ENCODE assay signal across 25 mouse cellular contexts in genomic region chr2:117097305-117097704, GRCm38 (mm10). TPM values are rescaled to one million over a fixed set of nuclear protein-coding genes. Genes with fewer than 3 reads are reported as not detected.
DNase-seq lines count a peak whose midpoint lies in the region; ATAC-seq and TF ChIP-seq lines count a peak whose summit lies in the region.
"Had no signal": no experiment of that assay in that cellular context is flagged by ENCODE, and none has a peak within 500 bp of the region (broad histone marks: within the 10 kb centered on the region; RNA-seq: fewer than 3 reads in every experiment).

No protein-coding gene starts in this region.

- intact Hi-C loops in heart, postnatal 14 days (cut with DNase I), result no loop called here

- no peak overlapping the region for H3K4me3 ChIP-seq in liver, embryonic 12.5 days
- H3K4me3 ChIP-seq in liver, postnatal 0 days (ENCODE audit: low read depth, low read length), result no peak overlapping the region
- H3K4me3 ChIP-seq in liver, embryonic 13.5 days (replicated peaks), result no peak overlapping the region
- no peak overlapping the region for H3K4me3 ChIP-seq in kidney, embryonic 16.5 days (ENCODE audit: low read length)
- H3K4me3 ChIP-seq: embryonic facial prominence, embryonic 15.5 days; forebrain, embryonic 10.5 days; hindbrain, embryonic 12.5 days; left cerebral cortex, adult 2 months; limb, embryonic 15.5 days; neural tube, embryonic 12.5 days had no signal

- H3K36me3 ChIP-seq in liver, embryonic 12.5 days, result no peaks in the 10 kb centered on the region
- no peaks in the 10 kb centered on the region for H3K36me3 ChIP-seq in liver, postnatal 0 days (replicated peaks; ENCODE audit: insufficient read depth, low read length)
- no peaks in the 10 kb centered on the region for H3K36me3 ChIP-seq in liver, embryonic 13.5 days
- H3K36me3 ChIP-seq in kidney, embryonic 16.5 days (ENCODE audit: insufficient read depth, low read length), result no peaks in the 10 kb centered on the region
- H3K36me3 ChIP-seq: embryonic facial prominence, embryonic 15.5 days; forebrain, embryonic 10.5 days; hindbrain, embryonic 12.5 days; limb, embryonic 15.5 days; neural tube, embryonic 12.5 days had no signal

- no peaks in the 10 kb centered on the region for H3K9me3 ChIP-seq in liver, embryonic 12.5 days (replicated peaks)
- H3K9me3 ChIP-seq in liver, postnatal 0 days (ENCODE audit: low read length), result no peaks in the 10 kb centered on the region
- H3K9me3 ChIP-seq in liver, embryonic 13.5 days (replicated peaks), result no peaks in the 10 kb centered on the region
- no peaks in the 10 kb centered on the region for H3K9me3 ChIP-seq in kidney, embryonic 16.5 days (ENCODE audit: low read length)
- H3K9me3 ChIP-seq: embryonic facial prominence, embryonic 15.5 days; forebrain, embryonic 10.5 days; hindbrain, embryonic 12.5 days; limb, embryonic 15.5 days; neural tube, embryonic 12.5 days had no signal

- DNase-seq in heart, adult 11 months, result peak; percentile 87
- no peak for DNase-seq in heart, postnatal 14 days
- DNase-seq in liver, postnatal 0 days, result no peak
- DNase-seq in liver, embryonic 13.5 days, result peak; percentile 9
- DNase-seq: adrenal gland, postnatal 10 days; cerebellum, adult 8-10 months; cerebellum, postnatal 36 days; gastrocnemius, postnatal 10 days; heart, postnatal 10 days; kidney, adult 2 months; kidney, postnatal 10 days; left cerebral cortex, postnatal 4 days; midbrain, embryonic 14.5 days; right cerebral cortex, postnatal 14 days had no signal

- no peak overlapping the region for H3K27ac ChIP-seq in liver, embryonic 12.5 days
- no peak overlapping the region for H3K27ac ChIP-seq in liver, postnatal 0 days (ENCODE audit: low read depth)
- no peak overlapping the region for H3K27ac ChIP-seq in liver, embryonic 13.5 days
- H3K27ac ChIP-seq in kidney, embryonic 16.5 days (ENCODE audit: low read length), result no peak overlapping the region
- H3K27ac ChIP-seq: embryonic facial prominence, embryonic 15.5 days; forebrain, embryonic 10.5 days; hindbrain, embryonic 12.5 days; left cerebral cortex, adult 2 months; limb, embryonic 15.5 days; neural tube, embryonic 12.5 days had no signal

- no peaks in the 10 kb centered on the region for H3K27me3 ChIP-seq in liver, embryonic 12.5 days (replicated peaks)
- no peaks in the 10 kb centered on the region for H3K27me3 ChIP-seq in liver, postnatal 0 days (ENCODE audit: insufficient read depth, low read length)
- no peaks in the 10 kb centered on the region; the same call in 1 of the 2 replicates for H3K27me3 ChIP-seq in liver, embryonic 13.5 days
- H3K27me3 ChIP-seq in kidney, embryonic 16.5 days (ENCODE audit: insufficient read depth, low read length), result no peaks in the 10 kb centered on the region
- H3K27me3 ChIP-seq: embryonic facial prominence, embryonic 15.5 days; hindbrain, embryonic 12.5 days; limb, embryonic 15.5 days; neural tube, embryonic 12.5 days had no signal

- H3K4me2 ChIP-seq in liver, embryonic 12.5 days, result no peak overlapping the region
- H3K4me2 ChIP-seq in liver, postnatal 0 days (ENCODE audit: low read depth, low read length), result no peak overlapping the region
- H3K4me2 ChIP-seq in liver, embryonic 13.5 days, result no peak overlapping the region
- H3K4me2 ChIP-seq in kidney, embryonic 16.5 days (replicated peaks; ENCODE audit: low read depth, low read length), result no peak overlapping the region
- H3K4me2 ChIP-seq: embryonic facial prominence, embryonic 15.5 days; hindbrain, embryonic 12.5 days; limb, embryonic 15.5 days; neural tube, embryonic 12.5 days had no signal

- ATAC-seq in liver, embryonic 12.5 days, result peak; percentile 35; the same call in 1 of the 2 replicates
- ATAC-seq in liver, postnatal 0 days, result no peak
- ATAC-seq in liver, embryonic 13.5 days (ENCODE audit: low read depth), result peak; percentile 65; the same call in 1 of the 2 replicates
- ATAC-seq in megakaryocyte progenitor cell, adult 5-6 weeks (replicated peaks; ENCODE audit: poor library complexity), result 0 out of 2 replicates have a peak, but pooled peaks have one; percentile 7
- no peak for ATAC-seq in kidney, embryonic 16.5 days (ENCODE audit: low FRiP score, low TSS enrichment)
- no peak for ATAC-seq in erythroid progenitor cell, adult 5-6 weeks (replicated peaks; ENCODE audit: low FRiP score, poor library complexity, severe bottlenecking)
- ATAC-seq: forebrain, embryonic 16.5 days had no signal

- TF ChIP-seq EP300 in liver, postnatal 0 days (IDR thresholded peaks at IDR 0.05; ENCODE audit: low read depth), result no peak

- 28% methylated on average over 5 of the region's 5 CpGs for WGBS in liver, embryonic 12.5 days (ENCODE audit: insufficient replicate concordance)
- WGBS in liver, postnatal 0 days (ENCODE audit: insufficient replicate concordance), result 34% methylated on average over 5 of the region's 5 CpGs
- 16% methylated on average over 5 of the region's 5 CpGs for WGBS in liver, embryonic 13.5 days (ENCODE audit: insufficient replicate concordance)
- WGBS in kidney, embryonic 16.5 days, result 83% methylated on average over 5 of the region's 5 CpGs

- no peak for TF ChIP-seq CTCF in liver, postnatal 0 days (IDR thresholded peaks at IDR 0.05; ENCODE audit: low read depth)

- peaks cover 17% of the 10 kb centered on the region for H3K4me1 ChIP-seq in liver, embryonic 12.5 days
- peaks cover 15% of the 10 kb centered on the region for H3K4me1 ChIP-seq in liver, postnatal 0 days (ENCODE audit: insufficient read depth)
- peaks cover 17% of the 10 kb centered on the region for H3K4me1 ChIP-seq in liver, embryonic 13.5 days (replicated peaks)
- peaks cover 24% of the 10 kb centered on the region for H3K4me1 ChIP-seq in kidney, embryonic 16.5 days (ENCODE audit: insufficient read depth, low read length)
- H3K4me1 ChIP-seq: hindbrain, embryonic 12.5 days; limb, embryonic 15.5 days; neural tube, embryonic 12.5 days had no signal

- no peak overlapping the region for H3K9ac ChIP-seq in liver, embryonic 12.5 days
- no peak overlapping the region for H3K9ac ChIP-seq in liver, postnatal 0 days (replicated peaks)
- H3K9ac ChIP-seq in liver, embryonic 13.5 days, result no peak overlapping the region
- H3K9ac ChIP-seq in kidney, embryonic 16.5 days (replicated peaks; ENCODE audit: low read length), result no peak overlapping the region
- H3K9ac ChIP-seq: embryonic facial prominence, embryonic 15.5 days; hindbrain, embryonic 12.5 days; limb, embryonic 15.5 days; neural tube, embryonic 12.5 days had no signal

RNA-seq across cellular contexts. Expression of gene Spred1, which starts 23.9 kb away (rescaled TPM):
- total RNA-seq in heart, postnatal 14 days (2021), result 10 to 100 TPM; 18.8 to 20.5 TPM
- 6.4 and 6.9 TPM in 2 replicates for polyA plus RNA-seq in liver, embryonic 12.5 days (2016; fragmentation: Nextera tagmentation; extraction: Ambion mirVana)
- polyA plus RNA-seq in liver, postnatal 0 days (2015; fragmentation: Nextera tagmentation; extraction: Ambion mirVana), result 2.7 and 2.8 TPM in 2 replicates
- polyA plus RNA-seq in liver, embryonic 13.5 days (2015; fragmentation: Nextera tagmentation; extraction: Ambion mirVana), result 2.6 and 2.7 TPM in 2 replicates
- 18.0 and 21.3 TPM in 2 replicates for total RNA-seq in megakaryocyte progenitor cell, adult 5-6 weeks (2015)
- 16.9 and 23.3 TPM in 2 replicates for total RNA-seq in megakaryocyte progenitor cell, adult 5-6 weeks (2017)
- polyA plus RNA-seq in kidney, embryonic 16.5 days (2015; fragmentation: Nextera tagmentation; extraction: Ambion mirVana), result 7.6 and 7.7 TPM in 2 replicates
- 0.72 and 7.5 TPM in 2 replicates for total RNA-seq in erythroid progenitor cell, adult 5-6 weeks (2015; ENCODE audit: low replicate concordance)
- total RNA-seq in erythroid progenitor cell, adult 5-6 weeks (2017; ENCODE audit: low replicate concordance), result 4.2 and 7.2 TPM in 2 replicates

Comparison
In these comparisons a context has a peak if more than half of its experiments do, and no peak if none do; other contexts are left out.
1. DNase-seq: peak in heart, adult 11 months (single experiment) and liver, embryonic 13.5 days (single experiment); none in heart, postnatal 14 days (0 of 2) and liver, postnatal 0 days (single experiment).
2. ATAC-seq: peak in liver, embryonic 12.5 days (single experiment), liver, embryonic 13.5 days (single experiment) and megakaryocyte progenitor cell, adult 5-6 weeks (single experiment); none in liver, postnatal 0 days (single experiment), kidney, embryonic 16.5 days (single experiment) and erythroid progenitor cell, adult 5-6 weeks (single experiment).